Mouse (Mus musculus) small intestine, adult 2 months (tissue): Measurements from ENCODE around the gene Syngap1.
A peak's percentile ranks its signal among the peaks of the same experiment; 100 is the strongest.

Experiments
- CTCF ChIP-seq: fragments of 200-500 bp; IDR thresholded peaks from 2 replicates; pipeline ENCODE4 v1.5.1; 2012; ENCODE audit warnings: low read depth, mild to moderate bottlenecking, control low read depth, inconsistent platforms, low read length, moderate library complexity, mixed read lengths; ENCODE audit not compliant: insufficient replicate concordance, insufficient read length; ENCODE audit errors: extremely low read depth
- POLR2A ChIP-seq: fragments of 200-500 bp; IDR thresholded peaks from 2 replicates; pipeline ENCODE4 v1.6.1; 2012; ENCODE audit warnings: low read depth, mild to moderate bottlenecking, control low read depth, inconsistent platforms, low read length, moderate library complexity

GRCm38 (mm10) chr17:27004431-27004830 lies 63.4 kb downstream of the Syngap1 start:
- TF ChIP-seq CTCF (peak; percentile 67; the same call in 1 of the 2 replicates), POLR2A (no peak)
